Mouse (Mus musculus) right cerebral cortex, postnatal 36 days (tissue): Measurements from ENCODE around the gene Crx.
A peak's percentile ranks its signal among the peaks of the same experiment; 100 is the strongest.
"Not testable (repeated sequence)": the region's sequence is repeated elsewhere in the genome, so short reads cannot be mapped to it uniquely, and the experiment has no call there.

Source experiments
- DNase-seq, 2 experiments: peaks; one replicate each; pipeline ENCODE4 v3.0.0; 2022; ENCODE audit warnings: low spot score in 2 of 2, mixed read lengths in 1 of 2

The Crx gene

DNA sequence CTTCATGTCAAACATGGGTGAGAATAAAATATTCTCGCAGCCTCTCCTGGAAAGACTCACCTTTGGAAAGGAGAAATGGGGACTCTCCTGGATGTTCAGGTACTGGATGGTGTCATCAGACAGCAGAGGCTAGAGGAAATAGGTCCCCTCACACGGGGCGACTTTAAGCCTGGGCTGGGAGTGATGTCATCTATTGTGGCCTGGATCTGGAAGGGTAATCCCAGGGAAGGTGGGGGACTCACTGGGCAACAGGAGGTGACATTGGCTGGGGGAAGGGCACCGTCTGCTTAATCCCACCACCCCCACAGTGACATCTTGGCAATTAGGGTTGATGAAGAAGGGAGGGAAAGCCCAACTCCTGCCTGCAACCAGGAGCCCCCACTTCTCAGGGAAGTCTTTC, at the start of gene Crx:
Gene Crx (minus strand): TSS at position 213 of the 400 bp plus-strand sequence.
- DNase-seq = no peak

GRCm38 (mm10) chr7:15922220-15922773, 42.5 kb upstream of the Crx start, which contains the start of gene Selenow:
TSS of gene Selenow (minus strand) at chr7:15922402.
- peak; percentile 90 for DNase-seq

DNA sequence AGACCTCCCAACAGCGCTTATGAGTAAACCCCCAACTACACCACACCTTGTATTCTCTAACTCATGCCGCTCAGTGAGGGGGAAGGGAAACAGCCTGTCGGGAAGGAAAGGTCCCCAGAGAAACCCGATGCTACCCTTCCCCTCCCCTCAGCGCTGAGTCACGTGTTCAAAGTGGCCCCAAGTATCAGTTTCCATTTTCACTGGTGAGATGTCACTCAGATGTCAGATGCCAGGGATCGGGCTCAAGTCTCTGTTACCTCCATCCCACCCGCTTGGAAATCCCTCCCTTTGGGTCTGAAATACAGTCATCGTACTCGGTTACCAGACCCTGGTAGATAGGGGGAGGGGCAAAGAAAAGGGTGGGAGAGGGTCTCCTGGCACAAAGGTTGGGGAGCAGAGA, 42.0 kb upstream of the Crx start:
- no peak for DNase-seq

GRCm38 (mm10) chr7:15920645-15921190, 41.0 kb upstream of the Crx start:
- DNase-seq = no peak

DNA sequence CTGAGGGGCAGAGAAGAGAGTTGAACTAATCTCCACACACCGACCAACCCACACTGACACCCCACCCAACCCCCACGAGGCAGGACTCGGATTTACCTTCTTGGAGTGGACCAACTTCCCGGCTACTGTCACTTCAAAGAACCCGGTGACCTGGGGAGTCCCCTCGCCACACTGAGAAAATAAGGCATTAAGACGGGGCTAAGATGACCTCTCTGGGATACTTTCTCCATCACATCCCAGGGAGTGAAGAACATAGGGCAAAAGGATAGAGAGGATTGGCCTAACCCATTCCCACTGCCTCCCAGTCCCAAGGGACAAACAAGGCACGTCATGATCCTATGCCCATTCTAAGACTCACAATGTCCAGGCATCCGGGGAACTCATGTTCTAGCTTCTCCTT, 40.2 kb upstream of the Crx start:
- no peak for DNase-seq

GRCm38 (mm10) chr7:15918371-15918770, 38.6 kb upstream of the Crx start:
- DNase-seq = no peak

DNA sequence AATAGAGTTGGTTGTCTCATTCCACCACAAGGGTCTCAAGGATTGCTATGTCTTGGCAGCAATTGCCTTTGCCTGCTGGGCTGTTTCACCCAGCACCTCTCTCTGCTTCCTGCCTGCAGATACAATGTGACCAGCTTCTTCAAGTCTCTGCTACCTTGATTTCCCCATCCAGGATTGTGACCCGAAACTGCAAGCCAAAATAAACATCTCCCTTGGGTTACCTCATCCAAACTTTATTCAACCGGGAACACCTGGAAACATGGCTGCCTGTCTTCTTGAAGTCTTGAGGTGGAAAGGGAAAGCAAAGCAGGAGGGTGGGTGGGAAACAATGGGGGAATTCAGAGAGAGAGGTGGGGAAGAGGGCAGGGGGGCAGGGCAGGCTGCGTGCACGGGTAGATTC, 37.2 kb upstream of the Crx start:
- no peak for DNase-seq

GRCm38 (mm10) chr7:15916134-15916723, 36.5 kb upstream of the Crx start:
- no peak for DNase-seq

DNA sequence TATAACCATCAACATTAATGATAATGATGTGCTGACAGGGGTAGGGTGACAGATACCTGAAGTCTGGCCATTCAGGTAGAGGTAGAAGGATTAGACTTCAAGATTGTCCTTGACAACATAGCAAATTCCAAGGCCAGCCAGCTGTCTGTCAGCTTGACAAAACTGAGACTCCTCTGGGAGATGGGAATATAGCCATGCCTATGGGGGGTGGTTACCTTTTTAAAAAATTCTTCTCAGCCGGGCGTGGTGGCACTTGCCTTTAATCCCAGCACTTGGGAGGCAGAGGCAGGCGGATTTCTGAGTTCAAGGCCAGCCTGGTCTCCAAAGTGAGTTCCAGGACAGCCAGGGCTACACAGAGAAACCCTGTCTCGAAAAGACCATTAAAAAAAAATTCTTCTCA, 35.9 kb upstream of the Crx start:
- not testable (repeated sequence) for DNase-seq

- no peak for DNase-seq
Observed at GRCm38 (mm10) chr7:15914751-15915150, 35.0 kb upstream of the Crx start.

- DNase-seq = no peak
Observed at GRCm38 (mm10) chr7:15914252-15914651, 34.5 kb upstream of the Crx start.

DNA sequence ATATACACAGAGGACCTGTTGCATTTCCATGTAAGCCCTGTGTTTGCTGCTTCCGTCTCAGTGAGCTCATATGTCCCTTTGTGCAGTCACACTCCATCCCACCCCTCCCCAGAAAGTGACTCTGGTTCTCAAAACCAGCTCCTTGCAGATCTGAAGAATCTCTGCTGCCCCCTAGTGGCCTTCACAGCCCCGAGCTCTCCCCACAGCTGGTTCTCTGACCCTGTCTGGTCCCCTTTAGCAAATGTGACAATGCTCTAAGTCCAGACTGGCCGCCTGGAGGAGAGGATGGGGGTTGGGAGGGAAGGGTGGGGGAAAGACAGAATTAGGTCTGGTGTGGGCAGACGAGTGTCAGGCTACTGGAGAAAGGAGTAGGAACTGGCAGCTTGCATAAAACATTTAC, 32.4 kb upstream of the Crx start:
- peak in 1 of 2 experiments; percentile 34 for DNase-seq

- DNase-seq = no peak
Observed at GRCm38 (mm10) chr7:15910521-15910920, 30.8 kb upstream of the Crx start.

GRCm38 (mm10) chr7:15907971-15908590, 28.3 kb upstream of the Crx start:
- DNase-seq = no peak

- DNase-seq = no peak
Observed at GRCm38 (mm10) chr7:15906602-15907001, 26.8 kb upstream of the Crx start.

GRCm38 (mm10) chr7:15905861-15906260, 26.1 kb upstream of the Crx start:
- no peak for DNase-seq

DNA sequence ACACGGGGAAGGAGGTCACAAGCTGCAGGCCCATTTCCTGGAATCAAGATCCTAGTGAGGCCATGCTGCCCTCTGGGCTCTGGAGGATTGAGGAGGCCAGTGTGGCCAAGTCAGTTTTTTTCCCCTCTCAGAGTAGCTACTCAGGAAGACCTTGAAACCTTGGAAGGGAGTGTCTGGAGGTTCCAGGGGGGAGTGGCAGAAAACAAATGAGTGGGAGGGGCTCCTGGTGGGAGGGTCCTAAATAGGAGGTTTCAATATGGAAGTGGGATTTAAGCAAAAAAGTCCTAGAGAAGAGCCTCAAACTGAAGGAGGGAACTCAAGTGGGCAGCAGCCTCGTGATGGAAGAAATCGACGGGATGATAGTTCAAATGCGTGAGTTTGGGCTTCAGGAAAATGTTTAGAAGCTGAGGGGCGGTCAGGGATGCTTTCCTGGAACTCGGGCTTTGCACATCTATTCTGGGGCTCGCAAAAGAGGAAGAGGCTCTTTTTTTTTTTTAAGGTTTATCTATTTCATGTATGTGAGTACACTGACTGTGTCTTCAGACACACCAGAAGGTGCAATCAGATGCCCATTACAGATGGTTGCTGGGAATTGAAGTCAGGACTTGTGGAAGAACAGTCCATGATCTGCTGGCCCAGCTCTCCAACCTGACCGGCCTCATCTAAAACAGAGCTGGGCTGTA, 21.7 kb upstream of the Crx start:
- no peak for DNase-seq

DNA sequence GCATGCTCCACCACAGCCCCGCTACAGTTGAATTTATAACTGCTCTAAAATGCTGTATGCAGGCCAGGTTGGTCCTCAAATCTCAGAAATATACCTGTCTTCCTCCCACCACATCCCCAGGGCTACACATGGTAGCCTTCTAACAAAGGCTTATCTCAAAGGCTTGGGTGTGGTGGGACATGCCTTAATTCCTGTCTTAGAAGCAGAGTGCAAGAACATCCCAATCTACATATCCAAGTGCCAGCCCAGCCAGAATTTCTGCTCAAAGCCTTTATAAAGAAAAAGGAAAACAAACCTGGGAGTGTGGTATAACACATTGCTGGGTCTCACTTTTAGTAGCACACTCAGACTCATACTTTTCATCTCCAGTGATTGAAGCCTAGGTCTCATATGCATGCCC, 14.5 kb upstream of the Crx start:
- DNase-seq = no peak

DNA sequence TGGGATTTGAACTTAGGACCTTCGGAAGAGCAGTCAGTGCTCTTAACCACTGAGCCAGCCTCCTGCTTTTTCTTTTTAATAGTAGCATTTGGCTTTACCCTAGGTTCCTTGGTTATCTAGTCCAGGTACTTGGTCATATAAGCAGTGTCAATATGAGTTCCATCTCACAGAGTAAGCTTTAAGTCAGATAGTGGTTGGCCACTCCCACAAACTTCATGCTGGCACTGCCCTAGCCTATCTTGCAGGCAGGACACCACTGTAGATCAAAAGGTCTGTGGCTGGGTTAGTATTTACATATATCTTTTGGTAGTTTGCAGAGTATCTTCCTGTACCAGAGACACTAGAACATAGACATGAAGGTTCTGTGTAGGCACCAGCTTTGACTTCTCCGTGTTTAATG, 4.4 kb upstream of the Crx start:
- DNase-seq = no peak

- no peak for DNase-seq
Observed at GRCm38 (mm10) chr7:15882317-15882716, 2.5 kb upstream of the Crx start, which contains the start of gene Crxos. TSS of gene Crxos (plus strand) at chr7:15882617.

GRCm38 (mm10) chr7:15881831-15882230, 2.1 kb upstream of the Crx start:
- no peak for DNase-seq

DNA sequence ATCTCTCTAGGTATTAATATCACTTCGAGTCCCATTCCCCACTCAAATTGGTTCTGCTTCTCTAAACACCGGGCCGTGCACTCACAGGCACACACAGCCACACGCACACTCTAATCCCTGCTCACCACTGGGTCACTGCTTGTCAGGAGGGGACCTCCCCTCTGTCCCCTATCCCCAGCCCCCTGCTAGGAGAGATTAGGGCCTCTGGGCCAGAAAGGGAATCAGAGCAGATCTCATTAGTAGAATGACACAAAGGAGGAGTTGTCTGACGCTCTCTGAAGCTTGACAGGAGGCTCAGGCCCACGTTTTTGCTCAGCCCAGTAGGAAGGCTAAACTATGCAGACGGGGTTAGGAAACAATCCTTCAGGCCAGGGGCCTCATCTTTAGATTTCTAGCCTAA, 1.6 kb upstream of the Crx start:
- no peak for DNase-seq

DNA sequence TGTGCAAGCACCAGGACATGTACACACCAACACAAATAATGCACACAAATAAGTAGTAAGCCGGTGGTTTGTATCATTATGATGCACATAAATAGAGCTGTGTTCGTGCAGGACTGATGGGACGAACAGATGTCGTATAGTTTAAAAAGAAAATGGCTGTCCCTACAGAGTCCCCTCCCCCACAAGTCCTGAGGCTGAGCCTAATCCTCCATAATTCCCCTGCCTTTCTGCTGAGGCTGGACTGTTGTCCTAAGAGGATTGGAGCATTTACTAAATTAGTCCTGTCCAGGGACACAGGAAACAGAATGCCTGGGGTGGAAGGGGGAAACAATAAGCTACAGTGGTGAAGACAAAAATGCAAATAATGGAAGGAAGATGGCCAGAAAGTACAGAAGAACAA, 15.7 kb downstream of the Crx start:
- no peak for DNase-seq
